Mouse (Mus musculus): ENCODE results near the gene Iqgap3. TPM values are rescaled to one million over a fixed set of nuclear protein-coding genes. Genes with fewer than 3 reads are reported as not detected.

Iqgap3 gene
- total RNA-seq, 2 experiments from 2014 or later: 17.2 to 18.8 TPM

DNA sequence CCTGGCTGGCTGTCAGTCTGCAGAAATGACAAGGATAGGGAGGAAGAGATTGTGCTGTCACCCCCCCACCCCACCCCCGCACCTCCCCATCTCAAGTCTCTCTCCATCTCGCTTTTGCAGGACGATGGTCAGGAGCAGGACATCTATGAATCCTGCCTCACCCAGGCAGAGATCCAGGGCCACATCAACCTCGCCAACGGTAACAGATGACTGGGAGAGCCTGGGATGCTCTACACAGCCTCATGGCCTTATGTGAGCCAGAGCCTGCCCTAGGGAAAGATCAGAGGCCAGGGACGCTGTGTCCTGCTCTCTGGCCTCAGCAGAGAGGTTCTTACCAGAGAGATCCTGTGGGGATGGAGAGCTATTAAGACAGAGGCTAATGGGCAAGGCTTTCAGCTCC lies 8.8 kb downstream of the Iqgap3 start:
- no peak for DNase-seq (ENCODE audit: low spot score in 2 of 2)

DNA sequence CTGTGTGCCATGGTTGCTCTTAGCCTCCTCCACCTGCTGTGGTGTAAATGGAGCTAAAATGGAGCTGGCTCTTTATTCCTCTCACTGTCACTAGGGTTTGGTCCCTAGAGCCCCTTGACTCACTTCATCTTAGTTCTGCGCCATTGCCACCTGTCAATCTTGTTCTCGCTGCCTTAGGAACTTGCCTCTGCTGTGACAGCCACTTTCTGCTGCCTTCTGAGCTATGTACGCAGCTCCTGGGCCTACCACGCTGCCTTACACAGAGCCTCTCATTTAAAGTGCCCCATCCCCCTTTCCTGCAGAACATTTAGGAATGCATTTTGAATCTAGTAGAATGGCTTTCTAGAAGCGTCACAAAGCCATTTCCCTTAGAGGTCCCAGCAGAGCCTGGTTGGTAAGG lies 12.4 kb downstream of the Iqgap3 start:
- DNase-seq (ENCODE audit: low spot score in 2 of 2): no peak

DNA sequence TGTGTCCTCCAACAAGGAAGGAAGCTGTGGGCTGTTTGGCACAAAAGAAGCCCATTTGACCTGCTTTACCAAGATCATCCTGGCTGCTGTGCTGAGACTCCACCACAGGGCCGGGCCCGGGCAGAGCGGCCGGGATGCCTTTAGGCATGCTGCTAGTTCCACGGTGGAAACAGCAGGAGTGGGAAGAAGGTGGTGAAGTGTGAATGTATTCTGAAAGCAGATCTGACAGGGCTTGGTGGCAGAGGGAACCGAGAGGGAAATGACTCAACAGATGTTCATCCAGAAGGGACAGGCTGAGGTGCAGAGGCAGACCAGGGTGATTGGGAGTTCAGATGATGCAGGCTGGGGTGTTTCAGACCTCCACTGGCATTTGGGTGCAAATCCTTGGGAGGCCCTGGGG lies 15.9 kb downstream of the Iqgap3 start:
- DNase-seq (ENCODE audit: low spot score in 2 of 2): no peak

DNA sequence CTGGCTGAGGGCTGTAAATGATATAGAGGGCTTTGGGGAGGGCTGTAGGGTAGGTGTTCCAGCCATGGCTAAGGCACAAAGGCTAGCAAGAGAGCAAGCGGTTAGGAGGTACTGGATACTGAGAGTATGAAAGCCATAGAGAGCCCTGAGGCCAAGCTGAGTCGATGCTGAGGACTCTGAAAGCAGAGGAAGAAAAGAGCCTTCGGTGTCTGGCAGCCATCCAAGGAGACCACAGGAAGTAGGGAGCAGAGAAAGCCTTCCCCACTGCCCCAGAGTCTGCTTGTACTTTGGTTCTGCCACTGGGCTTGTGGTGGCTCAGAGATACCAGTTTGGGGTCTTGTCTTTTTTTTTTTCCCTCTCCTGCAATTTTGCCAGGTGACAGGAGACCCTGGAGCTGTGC lies 18.5 kb downstream of the Iqgap3 start:
- no peak for DNase-seq (ENCODE audit: low spot score in 2 of 2)

DNA sequence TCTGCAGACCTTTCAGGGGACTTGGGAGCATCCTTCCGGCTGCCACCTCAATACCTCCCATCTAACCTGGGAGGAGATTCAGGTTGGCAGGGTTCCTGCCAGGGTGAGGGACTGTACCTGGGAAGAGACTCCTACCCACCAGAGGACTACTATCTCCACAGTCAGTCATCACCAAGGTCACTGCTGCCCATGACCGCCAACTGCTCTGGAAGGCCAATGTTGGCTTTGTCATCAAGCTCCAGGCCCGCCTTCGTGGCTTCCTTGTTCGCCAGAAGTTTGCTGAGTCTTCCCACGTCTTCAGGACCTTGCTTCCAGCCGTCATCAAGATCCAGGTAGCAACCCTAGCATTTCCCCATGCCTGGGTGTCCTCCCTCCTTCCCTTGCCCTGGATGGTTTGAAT lies 20.0 kb downstream of the Iqgap3 start:
- DNase-seq (ENCODE audit: low spot score in 2 of 2): no peak

DNA sequence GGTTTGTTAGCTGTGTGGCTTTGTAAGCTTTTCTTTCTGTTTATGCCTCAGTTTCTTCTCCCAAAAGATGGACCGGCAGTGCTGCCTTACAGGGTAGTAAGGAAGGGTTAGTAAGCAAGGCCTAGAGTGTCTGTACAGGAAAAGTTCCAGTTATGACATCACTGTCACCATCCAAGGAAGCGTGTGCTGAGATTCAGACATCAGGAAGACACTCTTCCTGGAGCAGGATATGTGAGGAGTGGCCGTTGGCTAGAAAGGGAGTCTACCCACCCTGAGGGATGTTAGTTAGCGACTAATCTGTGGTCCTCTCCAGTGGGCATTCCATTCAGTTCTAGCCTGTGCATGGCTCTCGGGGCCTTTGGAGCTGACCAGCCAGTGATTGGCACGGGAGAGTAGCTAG lies 20.4 kb downstream of the Iqgap3 start:
- DNase-seq (ENCODE audit: low spot score in 2 of 2): no peak

DNA sequence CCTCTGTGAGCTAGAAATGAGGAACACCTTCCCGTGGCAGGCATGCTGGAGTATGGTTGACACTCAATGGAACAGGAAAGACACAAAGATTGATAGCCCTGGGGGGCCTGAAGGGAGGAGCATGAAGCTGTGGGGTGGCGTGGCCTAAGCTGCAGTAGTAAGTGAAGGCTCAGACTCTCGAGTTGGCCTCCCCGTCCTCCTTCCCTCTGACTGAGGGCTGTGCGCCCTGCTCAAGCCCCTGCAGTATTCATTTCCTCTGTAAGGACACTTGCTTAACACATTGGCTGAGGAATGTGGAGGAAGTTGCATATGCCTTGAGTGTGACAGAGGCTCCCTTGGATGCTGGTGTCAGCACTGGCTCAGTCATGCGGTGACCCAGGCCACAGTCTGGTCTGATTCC lies 20.8 kb downstream of the Iqgap3 start:
- no peak for DNase-seq (ENCODE audit: low spot score in 2 of 2)

DNA sequence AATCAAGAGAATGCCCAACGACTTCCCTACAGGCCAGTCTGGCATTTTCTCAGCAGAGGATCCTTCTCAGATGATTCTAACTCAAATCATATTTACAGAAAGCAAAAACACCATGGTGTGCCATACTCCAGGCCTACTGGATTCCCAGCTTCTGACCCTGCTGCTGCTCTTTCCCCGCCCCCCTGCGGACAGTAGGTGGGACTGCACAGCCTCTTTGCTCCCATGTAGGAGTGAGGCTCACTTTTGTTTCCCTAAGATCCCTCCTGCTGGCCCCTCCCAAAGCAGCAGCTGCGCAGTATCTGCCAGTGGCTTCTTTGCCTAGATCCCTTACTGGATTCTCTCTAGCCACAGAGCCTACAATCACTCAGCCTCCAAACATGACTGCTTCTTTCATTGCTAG lies 24.4 kb downstream of the Iqgap3 start:
- DNase-seq (ENCODE audit: low spot score in 2 of 2): no peak

DNA sequence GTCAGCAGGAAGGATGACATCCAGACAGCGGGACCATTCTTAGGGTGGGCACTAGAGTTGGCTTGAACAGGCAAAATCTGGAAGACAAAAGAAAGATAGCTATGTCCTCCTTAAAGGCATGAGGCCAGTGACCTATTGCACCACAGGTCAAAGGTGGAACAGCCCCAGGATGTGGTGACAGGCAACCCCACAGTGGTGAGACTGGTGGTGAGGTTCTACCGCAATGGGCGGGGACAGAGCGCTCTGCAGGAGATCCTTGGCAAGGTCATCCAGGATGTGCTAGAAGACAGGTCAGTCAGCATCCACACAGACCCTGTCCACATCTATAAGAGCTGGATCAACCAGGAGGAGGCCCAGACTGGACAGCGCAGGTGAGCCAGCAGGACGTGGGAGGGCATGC lies 27.4 kb downstream of the Iqgap3 start:
- no peak for DNase-seq (ENCODE audit: low spot score in 2 of 2)

DNA sequence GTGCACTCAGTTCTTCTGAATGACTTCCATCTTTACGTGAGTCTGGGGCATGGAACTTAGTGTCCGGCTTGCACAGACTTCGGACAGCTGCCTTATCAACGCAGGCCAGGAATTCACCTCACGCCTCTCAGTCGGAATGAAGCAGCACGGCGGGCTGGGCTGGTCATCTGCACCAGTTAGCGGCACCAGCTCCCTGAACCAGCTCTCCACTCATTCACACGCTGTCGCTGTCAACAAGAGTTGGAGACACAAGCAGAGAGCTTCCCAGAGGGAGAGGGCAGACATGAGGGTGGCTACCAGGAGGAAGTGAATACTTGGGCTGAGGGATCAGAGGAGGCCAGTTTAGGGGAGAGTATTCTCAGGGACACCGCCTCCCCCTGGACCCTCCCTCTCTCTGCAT lies 32.6 kb downstream of the Iqgap3 start:
- DNase-seq (ENCODE audit: low spot score in 2 of 2): no peak

DNA sequence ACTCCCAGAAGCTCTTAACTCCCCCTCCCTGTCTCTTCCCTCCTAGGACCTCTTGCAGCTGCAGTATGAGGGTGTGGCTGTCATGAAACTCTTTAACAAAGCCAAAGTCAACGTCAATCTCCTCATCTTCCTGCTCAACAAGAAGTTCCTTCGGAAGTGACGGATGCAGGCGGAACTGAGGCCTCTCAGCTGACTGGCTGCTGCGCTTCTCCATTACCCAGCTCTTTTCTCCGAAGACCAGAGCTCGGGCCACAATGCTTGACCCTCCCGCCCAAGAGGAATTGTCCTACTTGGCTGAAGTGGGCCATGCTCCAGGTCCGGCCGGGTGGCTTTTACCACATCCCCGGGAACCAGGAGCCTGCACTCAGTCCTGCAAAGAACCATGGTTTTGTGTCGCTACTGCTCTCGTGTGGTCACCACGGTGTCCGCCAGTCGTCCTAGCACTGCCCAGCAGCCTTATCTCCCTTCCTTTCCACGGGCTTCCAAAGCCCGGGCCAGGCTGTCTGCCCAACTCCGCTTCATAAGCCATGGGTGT lies 38.4 kb downstream of the Iqgap3 start:
- DNase-seq (ENCODE audit: low spot score in 2 of 2): no peak

DNA sequence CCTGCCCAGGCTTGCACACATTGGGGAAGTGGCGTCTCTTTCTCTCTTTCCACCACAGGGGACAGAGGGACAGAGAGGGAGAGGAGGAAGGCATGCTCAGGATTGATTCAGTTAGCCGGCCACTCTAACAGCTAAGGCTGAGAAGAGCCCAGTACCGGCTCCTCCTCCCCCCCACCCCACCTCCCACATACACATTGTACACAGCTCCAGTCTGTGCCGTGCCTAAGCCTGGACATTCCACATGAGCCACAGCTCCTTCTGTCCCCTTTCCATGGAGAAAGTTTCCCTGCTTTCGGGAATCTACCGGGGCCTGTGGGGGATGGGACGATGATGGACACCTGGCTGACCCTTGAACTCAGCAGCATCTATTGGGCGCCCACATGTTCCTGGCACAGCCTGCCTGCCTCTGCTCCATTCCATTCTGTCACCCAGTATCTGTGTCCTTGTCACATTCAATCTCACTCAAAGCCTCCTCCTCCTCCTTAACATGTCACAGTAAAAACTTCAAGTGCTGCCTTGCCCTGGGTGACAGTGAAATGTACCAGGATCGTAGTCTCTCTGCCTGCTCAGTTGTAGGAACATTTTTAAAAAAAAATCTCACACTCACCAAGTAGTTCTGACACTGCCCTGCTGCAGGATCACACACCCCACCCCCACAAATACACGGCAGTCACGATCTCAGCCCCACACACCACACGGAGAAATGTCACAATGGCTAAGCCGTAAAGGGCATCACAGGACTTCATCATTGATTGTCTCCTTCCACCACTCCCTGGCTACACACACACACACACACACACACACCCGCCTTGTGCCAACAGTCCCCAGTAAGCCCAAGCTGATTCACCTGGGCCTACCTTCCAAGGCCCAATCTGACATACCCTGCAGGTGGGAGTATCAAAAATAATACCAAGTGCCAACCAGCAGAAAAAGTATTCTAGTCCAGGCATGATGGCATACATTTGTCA lies 39.7 kb downstream of the Iqgap3 start:
- DNase-seq (ENCODE audit: low spot score in 2 of 2): no peak

DNA sequence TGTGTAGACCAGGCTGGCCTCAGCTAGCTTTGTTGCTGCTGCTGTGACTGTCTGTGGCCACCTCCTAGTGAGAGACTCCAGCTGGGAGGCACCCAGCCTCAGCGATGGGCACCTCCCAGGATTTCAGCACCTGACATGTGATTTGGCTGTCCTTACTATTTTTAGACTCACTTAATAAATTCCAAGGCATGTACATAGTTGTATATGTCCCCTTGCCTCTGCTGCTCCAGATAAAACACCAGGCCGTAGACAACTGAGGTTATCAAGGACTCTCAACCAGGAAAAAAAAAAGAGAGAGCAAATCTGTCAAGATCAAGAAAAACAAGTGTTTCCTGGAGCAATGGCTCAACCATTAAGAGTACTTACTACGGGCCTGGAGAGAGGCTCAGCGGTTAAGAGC lies 43.4 kb downstream of the Iqgap3 start:
- no peak for DNase-seq (ENCODE audit: low spot score in 2 of 2)

DNA sequence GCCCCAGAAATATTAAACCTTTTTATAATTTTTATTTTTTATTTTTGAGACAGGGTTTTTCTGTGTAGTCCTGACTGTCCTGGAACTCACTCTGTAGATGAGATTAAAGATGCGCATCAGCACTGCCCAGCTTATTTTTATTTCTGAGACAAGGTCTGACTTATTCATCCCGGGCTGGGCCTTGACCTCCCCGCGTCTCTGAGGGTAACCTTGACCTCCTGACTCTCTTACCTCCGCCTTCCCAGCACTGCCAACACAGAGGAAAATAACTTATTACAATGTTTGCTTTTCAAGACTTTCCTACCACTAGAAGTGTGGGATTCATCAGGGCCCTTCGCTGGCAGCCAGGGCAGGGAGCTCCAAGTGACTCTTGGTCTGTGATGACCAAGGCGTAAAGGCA lies 44.4 kb downstream of the Iqgap3 start:
- DNase-seq (ENCODE audit: low spot score in 2 of 2): no peak

DNA sequence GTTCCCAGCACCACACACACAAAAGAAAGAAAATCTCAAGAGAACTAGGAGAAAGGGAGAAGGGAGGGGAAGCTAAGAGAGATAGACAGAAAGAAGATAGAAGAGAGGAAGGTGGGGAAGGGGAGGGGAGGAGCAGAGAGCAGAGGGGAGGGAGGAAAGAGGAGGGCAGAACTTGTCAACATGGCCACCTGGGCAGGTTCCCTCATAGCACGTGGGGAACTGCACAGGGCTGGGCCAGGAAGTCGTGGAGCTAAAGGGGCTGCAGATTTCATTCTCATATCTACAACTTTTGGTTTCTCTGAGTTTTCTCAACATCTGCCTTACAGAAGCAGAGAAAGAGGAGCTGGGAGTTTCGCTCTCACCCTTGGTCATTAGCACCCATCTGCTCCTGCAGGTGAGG lies 45.9 kb downstream of the Iqgap3 start:
- DNase-seq (ENCODE audit: low spot score in 2 of 2): no peak

DNA sequence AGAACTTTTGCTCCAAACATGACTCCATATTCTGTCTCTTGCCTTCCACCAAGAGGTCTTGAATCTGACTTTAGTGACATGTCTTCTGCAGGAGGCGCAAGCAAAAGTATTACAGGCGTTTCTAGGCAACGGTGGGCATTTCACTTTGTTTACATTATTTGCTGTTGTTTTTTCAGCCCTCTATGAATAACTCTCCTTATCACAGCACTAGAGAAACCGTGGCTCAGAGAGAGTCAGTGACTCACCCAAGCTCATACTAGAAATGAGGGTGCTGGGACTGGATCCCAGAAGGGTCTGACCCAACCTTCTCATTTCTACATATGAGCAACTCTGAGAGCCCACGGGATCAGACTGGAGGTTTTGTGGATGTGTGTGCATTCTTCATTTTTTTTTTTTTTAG lies 46.3 kb downstream of the Iqgap3 start:
- DNase-seq (ENCODE audit: low spot score in 2 of 2): no peak

DNA sequence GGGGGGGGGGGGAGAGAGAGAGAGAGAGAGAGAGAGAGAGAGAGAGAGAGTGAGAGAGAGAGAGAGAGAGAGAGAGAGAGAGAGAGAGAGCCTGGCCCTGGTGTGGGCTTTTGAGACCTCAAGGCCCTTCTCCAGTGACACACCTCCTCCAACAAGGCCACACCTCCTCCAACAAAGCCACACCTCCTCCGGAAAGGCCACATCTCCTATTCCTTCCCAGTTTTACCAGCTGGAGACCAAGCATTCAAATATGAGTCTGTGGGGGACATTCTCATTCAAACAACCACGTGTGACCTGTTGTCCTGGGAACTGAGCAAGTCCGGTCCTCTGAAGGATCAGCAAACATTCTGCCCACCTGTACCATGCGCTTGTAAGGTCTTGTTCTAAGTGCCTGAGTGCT lies 47.2 kb downstream of the Iqgap3 start:
- DNase-seq (ENCODE audit: low spot score in 2 of 2): no peak

DNA sequence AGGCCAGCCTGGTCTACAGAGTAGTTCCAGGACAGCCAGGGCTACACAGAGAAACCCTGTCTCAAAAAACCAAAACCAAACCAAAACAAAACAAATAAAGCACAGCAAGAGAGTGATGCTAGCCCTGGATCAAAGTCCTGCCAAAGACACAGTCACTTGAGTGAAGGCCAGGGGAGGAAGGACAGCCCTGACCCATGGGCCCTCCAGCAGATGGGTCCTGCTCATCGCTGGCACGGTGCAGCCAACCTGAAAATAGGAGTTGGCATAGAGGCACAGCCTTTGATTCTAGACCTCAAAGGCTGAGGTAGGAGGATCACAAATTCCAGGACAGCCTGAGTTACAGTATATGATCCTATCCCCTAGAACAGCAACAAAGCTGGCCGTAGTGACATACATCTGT lies 49.3 kb downstream of the Iqgap3 start:
- DNase-seq (ENCODE audit: low spot score in 2 of 2): no peak

DNA sequence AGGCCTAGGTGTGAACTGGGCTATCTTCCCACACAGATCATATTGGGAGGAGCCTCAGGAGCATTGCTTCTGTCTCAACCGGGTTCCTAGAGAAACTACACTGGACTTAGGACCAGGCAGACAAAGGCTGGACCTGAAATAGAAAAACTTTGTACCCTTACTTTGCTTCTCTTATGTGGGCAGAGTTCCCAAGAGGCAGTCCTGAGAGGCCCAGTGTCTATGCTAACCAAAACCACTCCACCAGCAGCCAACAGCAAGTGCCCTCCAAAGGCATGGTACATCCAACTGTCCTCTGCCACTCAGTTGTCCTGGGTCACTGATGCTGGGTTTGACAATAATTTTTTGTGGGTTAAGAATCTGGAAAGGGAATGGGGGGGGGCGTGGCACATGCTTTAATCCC lies 50.7 kb downstream of the Iqgap3 start:
- DNase-seq (ENCODE audit: low spot score in 2 of 2): no peak

DNA sequence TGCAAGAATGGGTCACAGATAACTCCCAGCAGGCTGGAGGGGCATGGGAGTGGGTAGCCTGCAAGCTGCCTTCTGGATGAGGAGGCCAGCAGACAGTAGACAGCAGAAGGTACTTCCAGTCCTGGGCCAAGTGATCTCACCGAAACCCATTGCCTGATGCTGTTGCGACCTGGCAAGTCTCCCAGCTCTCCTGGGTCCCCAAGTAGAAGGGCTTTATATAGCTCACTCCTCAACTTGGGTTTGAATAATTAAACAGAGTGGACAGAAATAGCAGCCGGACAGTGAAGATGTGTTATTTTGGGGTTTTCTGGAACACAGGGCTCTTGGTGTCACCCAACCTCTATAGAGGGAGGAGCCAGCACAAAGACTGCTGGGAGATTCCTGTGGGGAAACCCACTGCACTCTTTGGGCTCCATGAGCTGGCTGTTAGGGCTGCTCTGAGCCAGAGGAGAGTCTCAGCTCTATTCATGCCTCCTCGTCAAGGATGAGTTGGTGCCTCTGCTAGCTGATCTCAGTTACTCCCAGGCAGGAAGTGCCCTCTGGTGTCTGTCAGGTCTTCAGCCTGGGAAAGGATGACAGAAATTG lies 51.5 kb downstream of the Iqgap3 start:
- no peak for DNase-seq (ENCODE audit: low spot score in 2 of 2)

DNA sequence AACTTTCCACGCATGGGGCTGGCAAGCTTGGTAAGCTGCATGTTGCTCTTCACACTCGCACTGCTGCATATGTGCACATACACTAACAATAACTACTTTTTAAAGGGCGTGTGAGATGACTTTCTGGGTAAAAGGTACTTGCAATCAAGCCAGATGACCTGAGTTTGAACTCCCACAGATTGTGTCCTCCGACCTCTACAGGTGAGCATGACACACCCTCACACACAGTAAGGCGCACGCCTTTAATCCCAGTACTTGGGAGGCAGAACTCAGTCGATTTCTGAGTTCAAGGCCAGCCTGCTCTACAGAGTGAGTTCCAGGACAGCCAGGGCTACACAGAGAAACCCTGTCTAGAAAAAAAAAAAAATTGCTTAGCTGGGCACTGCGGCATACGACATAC lies 54.6 kb downstream of the Iqgap3 start:
- no peak for DNase-seq (ENCODE audit: low spot score in 2 of 2)

DNA sequence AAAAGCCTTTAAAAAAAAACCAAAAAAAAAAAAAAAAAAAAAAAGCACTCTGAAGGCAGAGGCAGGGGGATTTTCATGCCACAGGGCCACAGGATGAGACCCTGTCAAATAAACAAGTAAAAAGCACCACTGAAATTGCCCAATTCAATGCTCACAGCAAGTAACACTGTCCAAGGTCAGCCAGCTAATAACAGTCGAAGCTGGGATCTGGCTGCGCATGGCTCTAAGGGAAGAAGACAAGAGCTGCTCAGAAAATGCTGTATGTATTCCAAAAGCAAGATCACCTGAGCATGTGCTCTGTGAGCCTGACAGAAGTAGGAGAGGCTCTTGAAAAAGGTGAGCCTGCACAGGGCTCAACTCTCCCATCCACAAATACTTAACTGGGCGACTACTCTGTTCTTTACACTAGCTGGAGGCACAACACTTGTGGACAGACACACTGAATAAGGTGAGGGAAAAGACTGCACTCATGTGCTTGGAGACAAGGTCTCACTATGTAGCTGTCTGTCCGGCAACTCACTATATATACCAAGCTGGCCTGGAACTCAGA lies 55.2 kb downstream of the Iqgap3 start:
- no peak for DNase-seq (ENCODE audit: low spot score in 2 of 2)
